Mouse (Mus musculus) liver, embryonic 14.5 days (tissue): Measurements from ENCODE around the gene Pgr.

ENCODE experiments used
- CTCF ChIP-seq: IDR thresholded peaks from 2 replicates; pipeline ENCODE4 v1.5.1; 2016; ENCODE audit warnings: antibody characterized with exemption, low read depth, control low read depth
- EP300 ChIP-seq: IDR thresholded peaks from 2 replicates; pipeline ENCODE4 v1.6.1; 2016; ENCODE audit warnings: antibody characterized with exemption, low read depth

GRCm38 (mm10) chr9:8971491-8971890 is 71.9 kb downstream of the Pgr start, which contains the start of gene Gm16485:
- TF ChIP-seq CTCF (no peak), EP300 (no peak)
